Comparison of ENCODE assay signal across 10 mouse cellular contexts in genomic region chr11:52273183-52273941, GRCm38 (mm10). TPM values are rescaled to one million over a fixed set of nuclear protein-coding genes. Genes with fewer than 3 reads are reported as not detected.
A peak's percentile ranks its signal among the peaks of the same experiment; 100 is the strongest.
DNase-seq lines count a peak whose midpoint lies in the region; ATAC-seq lines count a peak whose summit lies in the region.
"Had no signal": no experiment of that assay in that cellular context is flagged by ENCODE, and none has a peak within 500 bp of the region (broad histone marks: within the 10 kb centered on the region; RNA-seq: fewer than 3 reads in every experiment).

No protein-coding gene starts in this region.

- peak; percentile 64 for DNase-seq in kidney, postnatal 14 days
- no peak for DNase-seq in kidney, adult 9 months
- DNase-seq in heart, postnatal 4 days, result peak; percentile 37
- DNase-seq in cerebellum, postnatal 25 days, result no peak
- no peak for DNase-seq in frontal cortex, postnatal 36 days (ENCODE audit: low spot score in 2 of 2)
- DNase-seq: cerebellum, adult 2 months; liver, postnatal 0 days had no signal

- H3K4me1 ChIP-seq in stomach, embryonic 16.5 days (ENCODE audit: control insufficient read depth, insufficient read depth, low read length), result peaks cover 12% of the 10 kb centered on the region

- no peak overlapping the region for H3K4me2 ChIP-seq in stomach, embryonic 16.5 days (ENCODE audit: low read depth, low read length)

- H3K27me3 ChIP-seq in stomach, embryonic 16.5 days (ENCODE audit: control insufficient read depth, insufficient read depth, low read length), result no peaks in the 10 kb centered on the region

- no peaks in the 10 kb centered on the region for H3K9me3 ChIP-seq in stomach, embryonic 16.5 days (replicated peaks; ENCODE audit: control insufficient read depth, low read length)

- H3K9ac ChIP-seq in stomach, embryonic 16.5 days (ENCODE audit: low read length), result 0 out of 2 replicates have a peak overlapping the region, but pooled peaks have one; percentile 7
- H3K9ac ChIP-seq: liver, postnatal 0 days had no signal

- H3K36me3 ChIP-seq in stomach, embryonic 16.5 days (ENCODE audit: control insufficient read depth, insufficient read depth, low read length), result no peaks in the 10 kb centered on the region

- peak; percentile 34; the same call in 1 of the 2 replicates for ATAC-seq in common myeloid progenitor, adult 5-6 weeks (replicated peaks; ENCODE audit: low read depth, poor library complexity, severe bottlenecking)
- ATAC-seq in stomach, embryonic 16.5 days (ENCODE audit: insufficient read depth, low FRiP score), result peak; percentile 70; the same call in 1 of the 2 replicates
- ATAC-seq: liver, postnatal 0 days had no signal

- 0 out of 2 replicates have a peak overlapping the region, but pooled peaks have one; percentile 24 for H3K27ac ChIP-seq in stomach, embryonic 16.5 days (ENCODE audit: low read length)

- 54% methylated on average over 11 of the region's 11 CpGs for WGBS in stomach, embryonic 16.5 days

- no peak overlapping the region for H3K4me3 ChIP-seq in stomach, embryonic 16.5 days (replicated peaks; ENCODE audit: low read length)

RNA-seq across cellular contexts. Expression of gene Tcf7, which starts 9.5 kb away (rescaled TPM):
- total RNA-seq in common myeloid progenitor, adult 5-6 weeks (2017), result 1.2 TPM in 2 replicates
- total RNA-seq in heart, postnatal 4 days (2021), result 1 to 10 TPM; 2.8 to 3.8 TPM
- polyA plus RNA-seq in stomach, embryonic 16.5 days (2015; fragmentation: Nextera tagmentation; extraction: Ambion mirVana), result 2.8 TPM in 2 replicates

RNA-seq across cellular contexts. Expression of gene Skp1a, which starts 41.6 kb away (rescaled TPM):
- 277 and 287 TPM in 2 replicates for total RNA-seq in common myeloid progenitor, adult 5-6 weeks (2017)
- 100 to 1,000 TPM; 239 to 250 TPM for total RNA-seq in heart, postnatal 4 days (2021)
- polyA plus RNA-seq in stomach, embryonic 16.5 days (2015; fragmentation: Nextera tagmentation; extraction: Ambion mirVana), result 650 and 654 TPM in 2 replicates

RNA-seq across cellular contexts. Expression of gene Olfr1371, which starts 59.6 kb away (rescaled TPM):
- not detected in 2 replicates for total RNA-seq in common myeloid progenitor, adult 5-6 weeks (2017)
- not detected for total RNA-seq in heart, postnatal 4 days (2021)
- not detected in 2 replicates for polyA plus RNA-seq in stomach, embryonic 16.5 days (2015; fragmentation: Nextera tagmentation; extraction: Ambion mirVana)
- total RNA-seq: layer of hippocampus, adult 18-20 months had no signal
- polyA plus RNA-seq: cerebellum, adult 2 months; liver, postnatal 0 days had no signal

Comparison
In these comparisons a context has a peak if more than half of its experiments do, and no peak if none do; other contexts are left out.
1. DNase-seq: peak in kidney, postnatal 14 days (single experiment) and heart, postnatal 4 days (single experiment); none in kidney, adult 9 months (single experiment), cerebellum, postnatal 25 days (0 of 2) and frontal cortex, postnatal 36 days (0 of 2).